Mouse (Mus musculus) brain, adult 2 months (tissue): ENCODE measurements around the gene Csde1.

ENCODE experiments used
- DNase-seq: peaks from one replicate; pipeline ENCODE4 v3.0.0; 2011; ENCODE audit warnings: low read depth, low spot score

Csde1 gene

DNA sequence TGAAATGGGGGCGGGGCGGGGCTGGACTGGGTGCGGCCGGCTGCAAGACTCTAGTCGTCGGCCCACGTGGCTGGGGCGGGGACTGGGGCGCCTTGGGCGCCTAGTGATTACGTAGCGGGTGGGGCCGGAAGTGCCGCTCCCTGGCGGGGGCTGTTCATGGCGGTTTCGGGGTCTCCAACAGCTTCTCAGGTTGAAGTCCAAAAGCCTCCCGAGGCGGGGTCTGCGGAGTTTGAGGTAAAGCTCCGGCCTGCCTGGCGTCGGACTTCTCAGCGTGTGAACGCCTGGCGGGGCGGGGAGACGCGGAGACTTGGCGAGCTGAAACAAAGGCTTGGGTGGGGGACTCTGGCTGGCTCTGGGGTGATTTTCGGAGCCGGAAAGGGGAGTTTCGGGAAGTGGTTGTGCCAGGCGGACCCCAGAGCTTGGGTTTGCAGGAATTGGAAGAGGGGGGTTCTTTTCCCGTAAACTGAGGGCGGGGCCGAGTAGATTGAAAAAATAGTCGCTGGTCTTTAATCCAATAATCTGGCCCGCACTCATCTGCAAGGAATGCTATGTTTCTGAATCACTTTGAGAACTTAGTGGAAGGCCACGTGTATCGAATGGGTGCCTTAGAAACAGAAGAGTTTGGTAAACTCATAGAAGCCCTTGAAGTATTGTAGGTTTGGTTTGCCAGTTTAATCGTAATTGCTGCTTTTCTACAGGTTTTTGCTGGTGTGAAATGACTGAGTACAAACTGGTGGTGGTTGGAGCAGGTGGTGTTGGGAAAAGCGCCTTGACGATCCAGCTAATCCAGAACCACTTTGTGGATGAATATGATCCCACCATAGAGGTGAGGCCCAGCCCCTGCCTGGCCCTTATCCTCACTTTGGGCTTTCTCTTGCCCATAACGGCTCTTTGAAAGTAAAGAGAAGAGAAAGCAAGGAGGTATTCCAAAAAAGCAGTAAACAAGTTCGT is 38.3 kb downstream of the Csde1 start, which contains the start of gene Nras:
Gene Nras (plus strand): TSS at position 79 of the 951 bp plus-strand sequence.
- DNase-seq: peak; percentile 93

DNA sequence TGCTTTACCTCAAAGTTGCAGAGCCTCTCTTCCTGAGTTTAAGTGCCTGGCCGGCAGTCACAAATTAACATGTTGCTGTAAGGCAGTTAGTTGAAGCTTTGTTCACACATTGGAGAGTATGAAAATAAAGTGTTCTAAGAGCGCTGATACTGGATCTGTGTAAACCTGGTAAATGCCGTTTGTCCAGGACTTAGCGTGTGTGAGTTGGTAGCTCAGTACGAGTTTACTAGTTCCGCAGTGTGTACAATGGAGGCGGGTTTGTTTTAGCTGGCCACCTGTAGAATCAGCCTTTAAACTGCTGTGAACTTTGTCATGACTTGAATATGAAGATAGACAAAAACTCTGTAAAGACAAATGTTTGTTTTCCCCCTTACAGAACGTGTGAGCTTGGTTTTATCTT is 46.7 kb downstream of the Csde1 start:
- no peak for DNase-seq

GRCm38 (mm10) chr3:103068971-103069370 is 48.7 kb downstream of the Csde1 start:
- no peak for DNase-seq

DNA sequence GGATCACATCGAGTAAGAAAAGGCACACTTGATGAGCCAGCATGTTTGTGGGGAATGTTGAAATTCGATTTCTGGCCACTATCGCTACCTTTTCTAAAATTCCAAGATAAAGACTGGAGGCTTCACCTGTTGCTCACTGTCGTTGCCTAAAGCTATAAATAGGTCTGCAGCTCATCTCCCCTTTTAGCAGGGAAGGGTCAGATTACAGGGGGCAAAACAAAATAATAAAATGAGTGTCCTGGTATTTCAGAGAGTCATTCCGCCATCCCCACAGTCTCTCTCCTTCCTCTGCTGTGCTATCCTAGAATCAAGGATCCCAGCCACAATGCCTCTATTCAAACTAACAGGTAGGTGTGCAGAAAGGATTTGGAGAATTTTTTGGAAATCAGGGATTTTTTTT is 53.5 kb downstream of the Csde1 start, which contains the start of gene Ampd1:
Gene Ampd1 (plus strand): TSS at position 244 of the 400 bp plus-strand sequence.
- DNase-seq: no peak

GRCm38 (mm10) chr3:103075871-103076270 is 55.6 kb downstream of the Csde1 start:
- no peak for DNase-seq

DNA sequence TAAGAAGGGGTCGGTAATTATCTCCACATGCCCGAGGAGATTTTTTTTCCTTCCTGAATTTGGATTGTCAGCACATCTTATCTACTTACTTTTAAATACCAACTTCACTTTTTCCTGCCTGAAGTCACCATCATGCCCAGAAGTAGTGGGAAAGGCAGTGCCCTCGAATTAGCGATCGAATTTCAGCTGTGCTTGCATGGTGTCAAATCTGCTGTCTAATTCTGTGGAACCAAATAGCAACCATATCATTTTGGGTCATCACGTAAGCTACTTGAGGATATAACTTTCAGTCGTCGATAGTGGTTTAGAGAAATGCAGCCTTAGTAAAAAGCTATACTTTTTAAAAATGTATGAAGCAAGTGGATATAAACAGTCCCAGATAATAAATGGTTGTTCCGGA is 56.2 kb downstream of the Csde1 start:
- DNase-seq: no peak

DNA sequence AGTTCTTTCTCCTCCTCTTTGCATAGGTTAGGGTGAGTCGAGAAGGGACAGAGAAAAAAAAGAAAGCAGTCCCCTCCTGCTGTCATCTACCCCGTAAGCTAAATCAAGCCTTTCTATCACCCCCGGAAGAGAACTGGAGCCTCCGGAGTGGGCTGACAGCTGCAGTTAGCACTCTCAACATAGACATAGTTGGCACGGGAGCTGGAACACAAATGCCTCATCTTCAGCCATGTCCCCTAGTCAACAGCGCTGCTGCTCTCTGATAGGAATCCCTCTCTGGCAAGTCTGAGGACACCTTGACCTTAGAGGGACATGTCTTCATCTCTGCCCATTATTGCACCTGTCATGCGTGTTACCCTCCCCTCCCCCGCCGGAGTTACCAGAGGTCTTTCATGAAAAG is 59.1 kb downstream of the Csde1 start:
- peak; percentile 45 for DNase-seq

- DNase-seq: no peak
These were observed 60.8 kb downstream of the Csde1 start for GRCm38 (mm10) chr3:103081051-103081450.

DNA sequence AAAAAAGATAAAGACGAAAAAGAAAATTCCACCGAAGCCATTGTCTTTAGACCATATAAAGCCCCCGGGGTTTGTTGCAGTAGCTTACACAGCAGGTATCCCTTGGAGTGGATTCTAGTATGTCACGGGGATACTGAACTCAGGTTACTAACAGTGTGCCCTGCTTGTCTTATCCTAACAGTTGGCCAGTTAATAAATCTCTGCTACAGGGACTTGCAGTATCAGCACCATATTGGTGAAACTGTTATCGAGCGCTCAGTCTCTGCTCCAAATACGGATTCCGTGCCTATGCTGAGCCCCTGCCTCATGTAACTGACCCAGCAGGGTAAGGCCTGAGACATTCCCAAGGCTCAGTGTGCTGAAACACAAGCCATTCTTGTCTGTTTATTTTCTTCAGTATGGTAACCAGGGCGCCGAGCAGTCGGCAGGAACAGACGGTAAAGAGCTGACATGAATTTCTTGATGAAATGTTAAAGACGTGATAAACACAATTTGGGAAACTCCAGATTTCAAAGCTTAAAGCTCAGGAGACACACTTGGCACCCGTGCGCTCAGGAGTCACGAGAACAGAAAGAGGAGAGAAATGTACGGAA is 61.7 kb downstream of the Csde1 start:
- DNase-seq: no peak

GRCm38 (mm10) chr3:103082761-103083160 is 62.5 kb downstream of the Csde1 start:
- DNase-seq: no peak

- DNase-seq: no peak
These were observed 65.8 kb downstream of the Csde1 start for GRCm38 (mm10) chr3:103085986-103086385.

GRCm38 (mm10) chr3:103091753-103092152 is 71.5 kb downstream of the Csde1 start:
- DNase-seq: no peak

GRCm38 (mm10) chr3:103098662-103099061 is 78.4 kb downstream of the Csde1 start:
- no peak for DNase-seq

DNA sequence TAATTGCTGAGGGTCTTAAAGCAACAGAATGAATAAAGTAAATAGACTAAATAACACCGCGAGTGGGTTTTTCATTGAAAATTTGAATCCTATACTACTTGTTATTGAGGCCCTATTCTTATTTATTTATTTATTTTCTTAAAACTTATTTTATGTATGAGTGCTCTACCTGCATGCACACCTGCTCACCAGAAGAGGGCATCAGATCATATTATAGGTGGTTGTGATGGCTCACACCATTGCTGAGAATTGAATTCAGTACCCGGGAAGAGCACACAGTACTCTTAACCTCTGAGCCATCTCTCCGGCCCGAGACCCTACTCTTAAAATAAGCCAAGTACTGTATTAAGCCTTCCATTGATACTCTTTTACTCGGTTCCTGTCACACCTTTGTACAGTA is 79.4 kb downstream of the Csde1 start:
- no peak for DNase-seq

DNA sequence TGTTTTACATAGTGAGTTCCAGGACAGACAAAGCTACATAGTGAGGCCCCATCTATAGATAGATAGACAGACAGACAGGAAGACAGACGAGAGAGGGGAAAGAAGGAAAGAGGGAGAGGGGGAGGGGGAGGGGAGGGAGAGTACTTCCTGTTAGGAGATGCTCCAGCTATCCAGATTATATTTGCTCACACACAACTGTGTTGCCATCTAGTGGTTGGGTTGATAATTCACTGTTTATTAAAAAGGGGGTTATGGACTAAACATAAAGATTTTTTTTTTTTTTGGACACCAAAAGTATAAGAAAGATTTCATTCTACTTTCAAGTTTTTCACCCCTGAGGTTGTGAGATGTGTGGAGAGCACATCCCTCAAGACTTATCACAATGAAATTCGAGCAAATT is 80.5 kb downstream of the Csde1 start:
- no peak for DNase-seq

GRCm38 (mm10) chr3:103101194-103101593 is 81.0 kb downstream of the Csde1 start:
- DNase-seq: no peak

DNA sequence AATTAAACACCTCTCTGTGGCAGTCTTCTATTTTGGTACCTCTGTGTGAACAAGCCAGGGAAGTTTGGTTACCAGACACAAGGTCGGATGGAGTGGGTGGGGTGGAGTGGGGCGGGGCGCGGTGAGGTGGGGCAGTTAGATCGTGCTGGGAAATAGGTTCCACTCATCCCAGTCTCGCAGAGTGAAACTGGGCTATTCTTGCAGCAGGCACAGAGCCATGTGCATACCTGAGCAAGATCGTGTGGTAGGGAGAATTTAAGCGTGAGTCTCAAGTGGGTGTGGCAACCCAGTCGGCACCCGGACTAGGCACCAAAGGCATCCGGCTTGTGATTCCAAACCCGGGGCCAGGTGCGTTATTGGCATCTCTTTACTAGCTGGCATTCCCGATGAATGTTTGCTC is 81.7 kb downstream of the Csde1 start:
- DNase-seq: no peak

GRCm38 (mm10) chr3:103102454-103103390 is 82.5 kb downstream of the Csde1 start, which contains the start of gene Dennd2c:
Gene Dennd2c, plus strand, starts transcription at chr3:103102604.
- DNase-seq: peak; percentile 61
